Mouse (Mus musculus) testis, adult 2 months (tissue): ENCODE data around the gene Ablim1. TPM values are rescaled to one million over a fixed set of nuclear protein-coding genes. Genes with fewer than 3 reads are reported as not detected.

Experiments used
- H3K27ac ChIP-seq: fragments of 200-500 bp; 2 replicates; pipeline ENCODE4 v1.5.1; 2012; ENCODE audit warnings: low read depth, low read length; ENCODE audit not compliant: control insufficient read depth, insufficient read depth
- H3K27me3 ChIP-seq: fragments of 200-500 bp; 2 replicates; pipeline ENCODE4 v1.6.1; 2012; ENCODE audit warnings: mild to moderate bottlenecking, low read length, moderate library complexity; ENCODE audit not compliant: control insufficient read depth, insufficient read depth
- H3K36me3 ChIP-seq: fragments of 200-500 bp; 2 replicates; pipeline ENCODE4 v1.6.1; 2012; ENCODE audit warnings: mild to moderate bottlenecking, low read length; ENCODE audit not compliant: control insufficient read depth, insufficient read depth
- H3K4me1 ChIP-seq: fragments of 200-500 bp; 2 replicates; pipeline ENCODE4 v1.6.1; 2012; ENCODE audit warnings: low read length; ENCODE audit not compliant: control insufficient read depth, insufficient read depth
- H3K4me3 ChIP-seq: fragments of 200-500 bp; 2 replicates; pipeline ENCODE4 v1.5.1; 2012; ENCODE audit warnings: low read depth, mild to moderate bottlenecking, low read length, moderate library complexity, mixed read lengths; ENCODE audit not compliant: control insufficient read depth
- CTCF ChIP-seq: fragments of 200-500 bp; IDR thresholded peaks from 2 replicates; pipeline ENCODE4 v1.5.1; 2012; ENCODE audit warnings: low read depth, mild to moderate bottlenecking, inconsistent platforms, low read length, moderate library complexity; ENCODE audit not compliant: control insufficient read depth, insufficient read depth, insufficient replicate concordance
- POLR2A ChIP-seq: fragments of 200-500 bp; IDR thresholded peaks from 2 replicates; pipeline ENCODE4 v1.6.1; 2012; ENCODE audit warnings: low read depth, mild to moderate bottlenecking, inconsistent platforms, low read length, moderate library complexity; ENCODE audit not compliant: control insufficient read depth
- polyA plus RNA-seq: library from polyadenylated mRNA; depleted of rRNA; stranded (reverse); fragments of >200 nt; gene quantifications from 2 replicates; pipeline ENCODE4 v1.2.3, GENCODE M21; 2012

The Ablim1 gene
- polyA plus RNA-seq, 1 experiment = 3.0 TPM

DNA sequence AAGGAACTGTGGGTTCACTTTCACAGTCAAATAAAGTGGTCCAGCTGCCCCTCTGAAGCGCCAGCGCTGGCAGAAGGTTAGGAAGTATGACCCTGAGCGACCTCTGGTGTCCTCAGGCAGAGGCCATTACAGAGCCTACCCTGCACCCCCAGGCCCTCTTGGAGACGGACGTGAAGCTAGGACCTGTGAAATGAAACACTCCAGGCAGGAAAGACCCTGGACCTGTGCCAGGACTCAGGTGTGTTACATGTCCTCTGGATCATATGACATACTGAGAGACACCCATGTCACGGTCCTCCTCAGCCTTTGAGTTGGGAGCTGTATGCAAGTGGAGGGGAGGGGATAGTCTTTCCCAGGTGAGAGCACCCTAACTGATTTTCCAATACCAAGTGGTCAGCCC, 137.4 kb downstream of the Ablim1 start:
- TF ChIP-seq POLR2A = no peak
- no peak for TF ChIP-seq CTCF
- H3K4me3 ChIP-seq = no peak overlapping the region
- no peaks in the 10 kb centered on the region for H3K27me3 ChIP-seq
- H3K36me3 ChIP-seq = no peaks in the 10 kb centered on the region
- H3K4me1 ChIP-seq = no peaks in the 10 kb centered on the region
- no peak overlapping the region for H3K27ac ChIP-seq

DNA sequence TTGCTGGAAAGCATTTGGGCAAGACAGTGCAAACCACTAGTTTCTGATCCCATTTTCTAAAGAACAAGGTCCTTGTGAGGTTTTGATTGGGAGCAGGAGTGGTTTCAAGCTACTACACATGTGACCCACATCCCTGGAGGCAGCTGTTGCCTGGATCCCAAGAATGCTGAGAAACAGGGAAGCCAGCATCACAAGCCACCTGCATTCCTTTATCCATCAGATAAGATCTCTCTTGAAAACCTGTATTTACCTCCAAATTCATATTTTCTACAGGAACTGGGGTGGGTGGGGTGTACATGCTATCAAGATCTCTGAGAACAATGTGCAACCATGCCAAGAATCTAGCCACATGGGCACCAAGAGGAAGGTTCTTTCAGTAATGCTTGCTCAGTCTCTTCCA, 139.6 kb downstream of the Ablim1 start:
- no peak overlapping the region for H3K27ac ChIP-seq
- no peaks in the 10 kb centered on the region for H3K4me1 ChIP-seq
- no peaks in the 10 kb centered on the region for H3K36me3 ChIP-seq
- no peak overlapping the region for H3K4me3 ChIP-seq
- H3K27me3 ChIP-seq = no peaks in the 10 kb centered on the region
- no peak for TF ChIP-seq POLR2A

DNA sequence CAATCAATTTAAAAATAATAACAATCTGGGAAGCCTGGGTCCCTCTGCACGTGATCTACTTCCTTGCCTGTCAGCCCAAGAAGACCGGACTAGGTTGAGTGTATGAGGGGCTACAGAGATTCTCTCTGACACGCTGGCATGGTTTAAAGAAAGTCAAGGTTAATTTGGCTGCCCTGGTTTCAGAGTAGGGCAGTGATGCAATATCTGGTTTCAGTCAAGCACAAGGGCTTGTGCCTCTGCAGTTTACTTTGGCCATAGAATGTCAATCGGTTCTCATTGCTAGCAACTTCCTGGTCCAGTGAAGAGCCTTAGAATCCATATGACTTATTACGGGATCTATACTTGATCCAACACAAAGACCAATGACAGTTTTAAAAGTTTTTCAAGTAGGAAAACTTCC, 140.2 kb downstream of the Ablim1 start:
- Histone ChIP-seq H3K27ac (no peak overlapping the region), H3K4me3 (no peak overlapping the region), H3K4me1 (no peaks in the 10 kb centered on the region), H3K36me3 (no peaks in the 10 kb centered on the region), H3K27me3 (no peaks in the 10 kb centered on the region)
- TF ChIP-seq CTCF = no peak
- TF ChIP-seq POLR2A = no peak

DNA sequence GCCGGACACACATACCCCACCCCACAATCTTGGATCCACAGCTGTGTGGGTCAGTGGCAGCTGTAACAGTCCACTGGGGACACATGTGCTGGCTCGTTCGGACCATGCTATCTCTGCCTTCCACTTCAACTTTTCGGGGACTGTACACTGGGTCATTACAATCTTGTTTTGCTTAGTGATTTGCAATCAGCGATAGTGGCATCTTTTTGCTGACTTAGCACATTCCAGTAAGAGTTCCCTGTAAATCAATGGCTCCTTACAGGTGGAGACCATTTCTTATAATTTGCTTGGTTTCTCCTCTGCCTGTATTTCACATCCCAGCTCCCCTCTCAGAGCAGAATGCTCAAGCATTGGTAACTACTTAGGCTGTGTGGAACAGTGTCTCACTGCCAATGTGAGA, 140.7 kb downstream of the Ablim1 start:
- H3K36me3 ChIP-seq = no peaks in the 10 kb centered on the region
- H3K4me3 ChIP-seq = no peak overlapping the region
- H3K27me3 ChIP-seq = no peaks in the 10 kb centered on the region
- H3K4me1 ChIP-seq = no peaks in the 10 kb centered on the region
- TF ChIP-seq POLR2A (no peak), CTCF (no peak)
- H3K27ac ChIP-seq = no peak overlapping the region

DNA sequence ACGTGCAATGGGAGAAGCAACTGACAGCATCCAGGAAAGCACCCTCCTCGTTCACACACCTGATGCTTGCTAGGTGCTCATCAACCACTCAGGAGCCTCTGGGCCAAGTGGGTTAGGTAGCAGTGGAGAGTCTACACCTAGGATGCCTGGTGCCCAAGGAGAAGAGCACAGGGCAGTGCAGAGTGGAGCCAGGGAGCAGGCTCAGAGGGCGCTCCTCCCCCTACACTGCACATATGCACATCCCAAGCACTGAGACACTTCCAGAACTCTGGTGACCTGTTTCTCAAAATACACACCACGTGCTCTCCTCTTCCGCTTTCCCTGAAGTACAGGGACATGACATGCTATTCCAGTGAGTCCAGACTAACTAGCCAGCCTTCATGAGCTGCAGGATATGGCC, 142.4 kb downstream of the Ablim1 start:
- TF ChIP-seq POLR2A (no peak), CTCF (no peak)

DNA sequence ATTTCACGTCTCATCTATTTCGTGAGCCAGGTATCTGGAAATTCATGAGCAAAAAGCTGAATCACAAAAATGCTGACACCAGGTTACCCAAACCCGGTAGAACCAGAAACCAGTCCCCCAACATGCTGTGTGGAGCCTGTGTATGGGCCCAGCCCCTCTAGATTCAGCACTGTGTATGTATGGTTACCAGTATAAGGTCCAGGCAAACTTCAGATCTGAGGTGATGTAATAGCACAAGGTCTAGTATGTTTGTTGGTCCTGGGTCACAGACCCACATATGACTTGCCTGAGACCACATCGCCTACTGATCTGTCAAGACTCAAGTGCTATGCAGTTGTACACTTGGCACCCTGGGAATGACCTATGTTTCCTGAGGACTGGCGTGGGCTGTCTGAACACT, 143.8 kb downstream of the Ablim1 start:
- no peak overlapping the region for H3K27ac ChIP-seq
- no peak for TF ChIP-seq CTCF
- no peak for TF ChIP-seq POLR2A
- H3K4me3 ChIP-seq = no peak overlapping the region
- no peaks in the 10 kb centered on the region for H3K36me3 ChIP-seq
- H3K27me3 ChIP-seq = no peaks in the 10 kb centered on the region
- H3K4me1 ChIP-seq = no peaks in the 10 kb centered on the region

More for the DNA sequence above, 142.4 kb downstream of the Ablim1 start:
- Histone ChIP-seq H3K4me3 (no peak overlapping the region), H3K27ac (no peak overlapping the region), H3K27me3 (no peaks in the 10 kb centered on the region), H3K36me3 (no peaks in the 10 kb centered on the region), H3K4me1 (no peaks in the 10 kb centered on the region)

DNA sequence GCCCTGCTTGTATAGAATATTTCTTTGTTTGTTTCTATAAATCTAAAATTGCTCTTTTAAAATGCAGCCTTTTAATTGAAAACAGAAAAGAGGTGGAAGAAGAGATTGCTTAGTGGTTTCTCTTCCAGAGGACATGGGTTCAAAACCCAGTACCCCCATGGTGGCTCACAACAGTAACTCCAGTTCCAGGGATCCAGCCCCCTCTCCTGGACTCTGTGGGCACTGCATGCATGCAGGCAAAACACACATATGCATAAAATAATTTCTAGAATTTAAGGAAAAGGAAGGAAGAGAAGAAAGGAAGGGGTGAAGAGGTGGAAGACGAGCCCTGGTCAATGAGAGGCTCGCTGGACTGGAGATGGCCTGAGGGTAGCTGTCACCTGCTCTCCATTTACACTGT, 145.2 kb downstream of the Ablim1 start:
- TF ChIP-seq CTCF (peak; percentile 16; the same call in 1 of the 2 replicates), POLR2A (no peak)
- Histone ChIP-seq H3K27me3 (no peaks in the 10 kb centered on the region), H3K4me1 (no peaks in the 10 kb centered on the region), H3K27ac (no peak overlapping the region), H3K36me3 (no peaks in the 10 kb centered on the region), H3K4me3 (no peak overlapping the region)

DNA sequence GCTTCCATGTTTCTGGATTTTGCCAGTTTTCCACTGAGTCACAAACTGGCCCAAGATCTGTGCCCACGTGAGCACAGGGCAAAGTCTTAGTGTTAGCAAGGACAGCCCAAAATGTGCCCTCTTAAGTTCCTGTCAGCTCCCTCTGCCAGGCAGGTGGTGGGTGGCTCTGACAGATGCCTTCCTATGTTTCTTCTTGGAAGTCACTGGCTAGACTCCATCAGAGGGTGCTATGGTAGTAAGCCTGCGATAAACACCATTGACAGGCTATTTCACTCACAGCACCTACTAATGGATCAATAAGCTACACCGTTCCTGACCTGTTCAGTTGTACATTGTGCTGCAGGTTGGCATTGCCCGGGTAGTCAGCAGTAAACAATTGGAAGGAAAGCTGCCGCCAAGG, 147.0 kb downstream of the Ablim1 start:
- Histone ChIP-seq H3K27me3 (no peaks in the 10 kb centered on the region), H3K27ac (no peak overlapping the region), H3K4me1 (peaks cover 3% of the 10 kb centered on the region; the same call in 1 of the 2 replicates), H3K4me3 (no peak overlapping the region), H3K36me3 (no peaks in the 10 kb centered on the region)
- no peak for TF ChIP-seq POLR2A
- no peak for TF ChIP-seq CTCF
